Mouse (Mus musculus) heart, postnatal 0 days (tissue): Measurements from ENCODE around the gene Zswim3.

Source experiments
- CTCF ChIP-seq: IDR thresholded peaks from 2 replicates; pipeline ENCODE4 v1.5.1; 2016; ENCODE audit warnings: antibody characterized with exemption, control low read depth, low read depth
- EP300 ChIP-seq: IDR thresholded peaks from 2 replicates; pipeline ENCODE4 v1.6.1; 2016; ENCODE audit warnings: antibody characterized with exemption, low read depth

GRCm38 (mm10) chr2:164767812-164768540 is 36.9 kb upstream of the Zswim3 start:
- TF ChIP-seq EP300 (no peak), CTCF (no peak)
